Mouse (Mus musculus) MEL (cell line): Measurements from ENCODE around the gene Rpl14. TPM values are rescaled to one million over a fixed set of nuclear protein-coding genes. Genes with fewer than 3 reads are reported as not detected.

ENCODE experiments used
- DNase-seq: peaks from one replicate; pipeline ENCODE4 v3.0.0; 2011; ENCODE audit warnings: low read depth, low spot score
- H3K27ac ChIP-seq: 2 replicates; pipeline ENCODE4 v1.5.1; 2012; ENCODE audit warnings: low read depth, mild to moderate bottlenecking, control low read depth, low read length, moderate library complexity; ENCODE audit not compliant: control insufficient read depth
- H3K27me3 ChIP-seq, 2 experiments: fragments of 150-350 bp in 1 of 2; sonication (generic) in 1 of 2; 2 replicates each; pipeline ENCODE4 v1.6.1; 2012; ENCODE audit warnings: low read length in 2 of 2, mild to moderate bottlenecking in 2 of 2, improper control_type of control experiment in 1 of 2, moderate library complexity in 1 of 2; ENCODE audit not compliant: insufficient read depth in 2 of 2, control insufficient read depth in 1 of 2
- H3K36me3 ChIP-seq, 2 experiments: 2 replicates each; pipeline ENCODE4 v1.6.1; 2012 to 2014; ENCODE audit warnings: low read length in 2 of 2, improper control_type of control experiment in 1 of 2, inconsistent platforms in 1 of 2, mild to moderate bottlenecking in 1 of 2; ENCODE audit not compliant: insufficient read depth in 2 of 2, control insufficient read depth in 1 of 2
- H3K4me1 ChIP-seq, 2 experiments: fragments of 150-350 bp in 1 of 2; sonication (generic) in 1 of 2; 2 replicates each; pipeline ENCODE4 v1.6.1; 2012; ENCODE audit warnings: low read length in 2 of 2, improper control_type of control experiment in 1 of 2, mild to moderate bottlenecking in 1 of 2; ENCODE audit not compliant: insufficient read depth in 2 of 2, control insufficient read depth in 1 of 2
- H3K4me3 ChIP-seq, 2 experiments: fragments of 150-350 bp in 1 of 2; sonication (generic) in 1 of 2; 2 replicates each; pipeline ENCODE4 v1.5.1; 2012; ENCODE audit warnings: low read depth in 2 of 2, low read length in 2 of 2, mild to moderate bottlenecking in 2 of 2, moderate library complexity in 2 of 2, control low read depth in 1 of 2, improper control_type of control experiment in 1 of 2; ENCODE audit not compliant: control insufficient read depth in 1 of 2, insufficient read depth in 1 of 2
- H3K79me2 ChIP-seq: 2 replicates; pipeline ENCODE4 v1.6.1; 2012; ENCODE audit warnings: mild to moderate bottlenecking, low read length, moderate library complexity; ENCODE audit not compliant: control insufficient read depth, poor library complexity, insufficient read depth
- H3K9ac ChIP-seq: 2 replicates; pipeline ENCODE4 v1.6.1; 2012; ENCODE audit warnings: low read depth, mild to moderate bottlenecking, control low read depth, low read length, moderate library complexity; ENCODE audit not compliant: control insufficient read depth, poor library complexity, severe bottlenecking
- H3K9me3 ChIP-seq: fragments of 150-350 bp; sonication (generic); replicated peaks from 2 replicates; pipeline ENCODE4 v1.6.1; 2012; ENCODE audit warnings: mild to moderate bottlenecking, low read length, improper control_type of control experiment, moderate library complexity; ENCODE audit not compliant: insufficient read depth
- BHLHE40 ChIP-seq: IDR thresholded peaks from 2 replicates; pipeline ENCODE4 v1.6.1; 2012; ENCODE audit warnings: low read depth, mild to moderate bottlenecking, inconsistent platforms, low read length, improper control_type of control experiment, borderline replicate concordance
- CHD1 ChIP-seq: IDR thresholded peaks from 2 replicates; pipeline ENCODE4 v1.6.1; 2012; ENCODE audit warnings: low read depth, mild to moderate bottlenecking, inconsistent platforms, low read length, improper control_type of control experiment
- CHD2 ChIP-seq: IDR thresholded peaks from 2 replicates; pipeline ENCODE4 v1.6.1; 2011; ENCODE audit warnings: low read length, improper control_type of control experiment
- CTCF ChIP-seq, 3 experiments: IDR thresholded peaks in 2 of 3; conservative IDR thresholded peaks in 1 of 3; 2 replicates each; pipeline ENCODE4 v1.5.1; 2011 to 2012; ENCODE audit warnings: low read length in 3 of 3, low read depth in 2 of 3, mild to moderate bottlenecking in 2 of 3, improper control_type of control experiment in 1 of 3, inconsistent platforms in 1 of 3, mixed read lengths in 1 of 3, moderate library complexity in 1 of 3; ENCODE audit not compliant: control insufficient read depth in 1 of 3, insufficient read depth in 1 of 3, poor library complexity in 1 of 3, severe bottlenecking in 1 of 3
- E2F4 ChIP-seq: IDR thresholded peaks from 2 replicates; pipeline ENCODE4 v1.6.1; 2011; ENCODE audit warnings: low read depth, low read length, improper control_type of control experiment, borderline replicate concordance
- ELF1 ChIP-seq: IDR thresholded peaks from 2 replicates; pipeline ENCODE4 v1.6.1; 2014; ENCODE audit warnings: low read depth, mild to moderate bottlenecking, inconsistent platforms, low read length, improper control_type of control experiment, moderate library complexity
- GABPA ChIP-seq: IDR thresholded peaks from 2 replicates; pipeline ENCODE4 v1.6.1; 2012; ENCODE audit warnings: low read depth, mild to moderate bottlenecking, inconsistent platforms, low read length, improper control_type of control experiment, moderate library complexity
- GATA1 ChIP-seq: IDR thresholded peaks from 2 replicates; pipeline ENCODE4 v1.6.1; 2011; ENCODE audit warnings: low read depth, low read length, improper control_type of control experiment
- JUND ChIP-seq: IDR thresholded peaks from 2 replicates; pipeline ENCODE4 v1.6.1; 2011; ENCODE audit warnings: low read depth, mild to moderate bottlenecking, improper control_type of control experiment, low read length
- KAT2A ChIP-seq: conservative IDR thresholded peaks from 2 replicates; pipeline ENCODE4 v1.6.1; 2012; ENCODE audit warnings: low read depth, low read length, improper control_type of control experiment, inconsistent platforms
- MAFK ChIP-seq: IDR thresholded peaks from 2 replicates; pipeline ENCODE4 v1.6.1; 2011; ENCODE audit warnings: low read depth, mild to moderate bottlenecking, low read length, improper control_type of control experiment, borderline replicate concordance
- MAX ChIP-seq: IDR thresholded peaks from 2 replicates; pipeline ENCODE4 v1.6.1; 2011; ENCODE audit warnings: low read length, improper control_type of control experiment
- MAZ ChIP-seq: IDR thresholded peaks from 2 replicates; pipeline ENCODE4 v1.6.1; 2012; ENCODE audit warnings: low read depth, mild to moderate bottlenecking, inconsistent platforms, low read length, improper control_type of control experiment
- MEF2A ChIP-seq: IDR thresholded peaks from 2 replicates; pipeline ENCODE4 v1.6.1; 2014; ENCODE audit warnings: low read depth, mild to moderate bottlenecking, inconsistent platforms, low read length, improper control_type of control experiment; ENCODE audit not compliant: poor library complexity, insufficient replicate concordance, severe bottlenecking; ENCODE audit errors: extremely low read depth
- MXI1 ChIP-seq: IDR thresholded peaks from 2 replicates; pipeline ENCODE4 v1.6.1; 2011; ENCODE audit warnings: mild to moderate bottlenecking, low read depth, low read length, improper control_type of control experiment
- MYB ChIP-seq: IDR thresholded peaks from 2 replicates; pipeline ENCODE4 v1.6.1; 2011; ENCODE audit warnings: mild to moderate bottlenecking, low read depth, low read length, improper control_type of control experiment
- MYC ChIP-seq: IDR thresholded peaks from 2 replicates; pipeline ENCODE4 v1.6.1; 2011; ENCODE audit warnings: low read depth, mild to moderate bottlenecking, low read length, improper control_type of control experiment, moderate library complexity
- NELFE ChIP-seq: IDR thresholded peaks from 2 replicates; pipeline ENCODE4 v1.6.1; 2011; ENCODE audit warnings: low read depth, low read length, improper control_type of control experiment
- NRF1 ChIP-seq: IDR thresholded peaks from 2 replicates; pipeline ENCODE4 v1.6.1; 2014; ENCODE audit warnings: low read depth, mild to moderate bottlenecking, inconsistent platforms, low read length, improper control_type of control experiment, moderate library complexity; ENCODE audit not compliant: poor library complexity, insufficient read depth, severe bottlenecking
- POLR2A ChIP-seq, 2 experiments: IDR thresholded peaks; 2 replicates each; pipeline ENCODE4 v1.6.1; 2011 to 2012; ENCODE audit warnings: low read length in 2 of 2, mild to moderate bottlenecking in 2 of 2, control low read depth in 1 of 2, improper control_type of control experiment in 1 of 2, low read depth in 1 of 2, moderate library complexity in 1 of 2; ENCODE audit not compliant: control insufficient read depth in 1 of 2, insufficient read depth in 1 of 2, poor library complexity in 1 of 2
- POLR2AphosphoS2 ChIP-seq: IDR thresholded peaks from 2 replicates; pipeline ENCODE4 v1.6.1; 2011; ENCODE audit warnings: low read length, improper control_type of control experiment
- POLR2AphosphoS5 ChIP-seq: IDR thresholded peaks from 2 replicates; pipeline ENCODE4 v1.6.1; 2012; ENCODE audit warnings: low read depth, borderline replicate concordance, mild to moderate bottlenecking, inconsistent platforms, low read length, moderate library complexity, mixed read lengths
- RAD21 ChIP-seq: IDR thresholded peaks from 2 replicates; pipeline ENCODE4 v1.6.1; 2011; ENCODE audit warnings: mild to moderate bottlenecking, low read depth, low read length, improper control_type of control experiment
- RCOR1 ChIP-seq: IDR thresholded peaks from 2 replicates; pipeline ENCODE4 v1.6.1; 2012; ENCODE audit warnings: low read depth, mild to moderate bottlenecking, inconsistent platforms, low read length, improper control_type of control experiment
- SIN3A ChIP-seq: IDR thresholded peaks from 2 replicates; pipeline ENCODE4 v1.6.1; 2012; ENCODE audit warnings: low read length, improper control_type of control experiment, inconsistent platforms
- SMC3 ChIP-seq: IDR thresholded peaks from 2 replicates; pipeline ENCODE4 v1.6.1; 2011; ENCODE audit warnings: low read depth, low read length, improper control_type of control experiment
- TAL1 ChIP-seq: IDR thresholded peaks from 2 replicates; pipeline ENCODE4 v1.6.1; 2012; ENCODE audit warnings: mild to moderate bottlenecking, inconsistent platforms, low read length, moderate library complexity, mixed read lengths
- TBP ChIP-seq: IDR thresholded peaks from 2 replicates; pipeline ENCODE4 v1.8.0; 2011; ENCODE audit warnings: low read depth, low read length, improper control_type of control experiment
- UBTF ChIP-seq: IDR thresholded peaks from 2 replicates; pipeline ENCODE4 v1.6.1; 2012; ENCODE audit warnings: low read depth, mild to moderate bottlenecking, inconsistent platforms, low read length, improper control_type of control experiment, moderate library complexity, borderline replicate concordance; ENCODE audit not compliant: insufficient read depth
- USF1 ChIP-seq: IDR thresholded peaks from 2 replicates; pipeline ENCODE4 v1.6.1; 2014; ENCODE audit warnings: low read depth, mild to moderate bottlenecking, inconsistent platforms, low read length, improper control_type of control experiment, moderate library complexity
- USF2 ChIP-seq, 2 experiments: IDR thresholded peaks; 2 replicates each; pipeline ENCODE4 v1.6.1; 2011 to 2012; ENCODE audit warnings: improper control_type of control experiment in 2 of 2, low read length in 2 of 2, borderline replicate concordance in 1 of 2, inconsistent platforms in 1 of 2, low read depth in 1 of 2, mild to moderate bottlenecking in 1 of 2; ENCODE audit not compliant: insufficient read depth in 1 of 2
- ZC3H11A ChIP-seq: IDR thresholded peaks from 2 replicates; pipeline ENCODE4 v1.6.1; 2012; ENCODE audit warnings: low read depth, mild to moderate bottlenecking, inconsistent platforms, low read length, improper control_type of control experiment
- ZKSCAN1 ChIP-seq: IDR thresholded peaks from 2 replicates; pipeline ENCODE4 v1.6.1; 2012; ENCODE audit warnings: low read depth, mild to moderate bottlenecking, inconsistent platforms, low read length, improper control_type of control experiment, moderate library complexity
- ZMIZ1 ChIP-seq: IDR thresholded peaks from 2 replicates; pipeline ENCODE4 v1.6.1; 2012; ENCODE audit warnings: low read depth, mild to moderate bottlenecking, inconsistent platforms, low read length, improper control_type of control experiment, moderate library complexity
- polyA plus RNA-seq, 2 experiments: library from polyadenylated mRNA; stranded (reverse) in 1 of 2; unstranded in 1 of 2; fragments of >175 nt in 1 of 2; fragments of >200 nt in 1 of 2; gene quantifications; 2 replicates each; pipeline versions ENCODE4 v1.2.1 to v1.2.4; 2012; ENCODE audit warnings: low replicate concordance in 2 of 2, low read depth in 1 of 2; ENCODE audit not compliant: insufficient read length in 2 of 2, insufficient read depth in 1 of 2, missing spikeins in 1 of 2
- total RNA-seq: library from RNA; depleted of rRNA; stranded (reverse); fragments of 300-350 nt; gene quantifications from 2 replicates; pipeline ENCODE4 v1.2.3, GENCODE M21; 2012; rRNA removed

Gene Rpl14
- 1,524 and 1,607 TPM in 2 replicates for total RNA-seq
- polyA plus RNA-seq, result 100 to 1,000 TPM in 1 of 2 experiments, not detected in 1; 502 TPM

GRCm38 (mm10) chr9:120570741-120571592 is at the start of gene Rpl14:
Gene Rpl14 (plus strand): TSS chr9:120571444.
- Histone ChIP-seq H3K27ac (peak within 1 kb of the TSS; percentile 80), H3K27me3 (no peaks in the 10 kb centered on the region), H3K4me1 (peaks cover 3 to 22% of the 10 kb centered on the region in 2 experiments; a peak in 3 of 4 replicates), H3K79me2 (peaks cover 23% of the 10 kb centered on the region), H3K4me3 (peak within 1 kb of the TSS; percentile 88 to 90), H3K36me3 (peaks cover 5 to 20% of the 10 kb centered on the region in 2 experiments), H3K9ac (peak within 1 kb of the TSS; percentile 96), H3K9me3 (no peaks in the 10 kb centered on the region)
- peak; percentile 96 for DNase-seq
- TF ChIP-seq SMC3 (no peak), UBTF (no peak), USF1 (peak; percentile 57), MYB (no peak), CHD2 (no peak), TAL1 (no peak), KAT2A (peak; percentile 65; the same call in 1 of the 2 replicates), RAD21 (no peak), E2F4 (no peak), GABPA (no peak), ZC3H11A (no peak), CHD1 (peak; percentile 20; the same call in 1 of the 2 replicates), MXI1 (peak; percentile 98), POLR2AphosphoS2 (peak; percentile 82; the same call in 1 of the 2 replicates), CTCF (IDR thresholded peaks at IDR 0.05 in 2 of 3, conservative IDR thresholded peaks at IDR 0.05 in 1 of 3; ENCODE audit: control insufficient read depth in 1 of 3, insufficient read depth in 1 of 3, low read depth in 2 of 3, low read length in 3 of 3, poor library complexity in 1 of 3, severe bottlenecking in 1 of 3) (no peak; a peak in 1 of 6 replicates), POLR2AphosphoS5 (0 out of 2 replicates have a peak, but pooled peaks have one; percentile 64), ZKSCAN1 (no peak), MAFK (no peak), USF2 (IDR thresholded peaks at IDR 0.05; ENCODE audit: borderline replicate concordance in 1 of 2, insufficient read depth in 1 of 2, low read depth in 1 of 2, low read length in 2 of 2) (no peak), SIN3A (peak; percentile 90), GATA1 (no peak), RCOR1 (no peak), JUND (no peak), ELF1 (peak; percentile 57; the same call in 1 of the 2 replicates), MAX (peak; percentile 96), MEF2A (no peak), NELFE (peak; percentile 96), TBP (peak; percentile 92), MAZ (no peak), ZMIZ1 (no peak; the same call in 1 of the 2 replicates), MYC (peak; percentile 99), POLR2A (IDR thresholded peaks at IDR 0.05; ENCODE audit: control insufficient read depth in 1 of 2, insufficient read depth in 1 of 2, low read depth in 1 of 2, low read length in 2 of 2, poor library complexity in 1 of 2) (peak; percentile 90 to 96; a peak in 3 of 4 replicates), NRF1 (peak; percentile 83), BHLHE40 (peak; percentile 78; the same call in 1 of the 2 replicates)
